Mouse (Mus musculus) stomach, embryonic 14.5 days (tissue): ENCODE measurements around the gene Pknox2. TPM values are rescaled to one million over a fixed set of nuclear protein-coding genes. Genes with fewer than 3 reads are reported as not detected.
A peak's percentile ranks its signal among the peaks of the same experiment; 100 is the strongest.

Source experiments
- ATAC-seq: fragments of 200-750 bp; cut with Nextera tagmentation; 2 replicates; pipeline ENCODE4 v1.8.0; 2017; ENCODE audit warnings: low read depth, moderate TSS enrichment; ENCODE audit not compliant: insufficient number of reproducible peaks, insufficient read depth, low FRiP score
- H3K27ac ChIP-seq: fragments of 300-500 bp; sonication (generic); 2 replicates; pipeline ENCODE4 v1.5.1; 2014; ENCODE audit warnings: mild to moderate bottlenecking, low read length, moderate library complexity, mixed read lengths
- H3K27me3 ChIP-seq: fragments of 300-500 bp; sonication (generic); 2 replicates; pipeline ENCODE4 v1.6.1; 2014; ENCODE audit warnings: low read length, control low read depth, mixed read lengths; ENCODE audit not compliant: control insufficient read depth, insufficient read depth
- H3K36me3 ChIP-seq: fragments of 300-500 bp; sonication (generic); 2 replicates; pipeline ENCODE4 v1.6.1; 2014; ENCODE audit warnings: mild to moderate bottlenecking, control low read depth, low read length, moderate library complexity, mixed read lengths; ENCODE audit not compliant: control insufficient read depth, insufficient read depth
- H3K4me1 ChIP-seq: fragments of 300-500 bp; sonication (generic); 2 replicates; pipeline ENCODE4 v1.6.1; 2014; ENCODE audit warnings: low read length, control low read depth, mixed read lengths; ENCODE audit not compliant: control insufficient read depth, insufficient read depth
- H3K4me2 ChIP-seq: fragments of 300-500 bp; sonication (generic); replicated peaks from 2 replicates; pipeline ENCODE4 v1.6.1; 2014; ENCODE audit warnings: low read depth, low read length, control low read depth
- H3K4me3 ChIP-seq: fragments of 300-500 bp; sonication (generic); 2 replicates; pipeline ENCODE4 v1.5.1; 2014; ENCODE audit warnings: low read depth, low read length, control low read depth
- H3K9ac ChIP-seq: fragments of 300-500 bp; sonication (generic); replicated peaks from 2 replicates; pipeline ENCODE4 v1.6.1; 2014; ENCODE audit warnings: low read depth, mild to moderate bottlenecking, control low read depth, low read length, moderate library complexity, mixed read lengths
- H3K9me3 ChIP-seq: fragments of 300-500 bp; sonication (generic); 2 replicates; pipeline ENCODE4 v1.6.1; 2016; ENCODE audit warnings: low read depth, low read length, control low read depth; ENCODE audit not compliant: control insufficient read depth
- WGBS: fragments of 180-500 bp; shearing (Covaris S2); extraction: QIAGEN DNeasy Blood & Tissue Kit; methylation state at CpG from one replicate; pipeline ENCODE4 v1.1.7; 2014; 5-methylcytosine and 5-hydroxymethylcytosine counted together
- polyA plus RNA-seq: library from polyadenylated mRNA; unstranded; fragments of >200 nt; fragmentation: Nextera tagmentation; extraction: Ambion mirVana; gene quantifications from 2 replicates; pipeline ENCODE4 v1.2.1, GENCODE M21; 2014

Pknox2 gene
- polyA plus RNA-seq, 1 experiment from 2014 or later: 7.5 TPM

- H3K4me1 ChIP-seq: no peaks in the 10 kb centered on the region
- no peaks in the 10 kb centered on the region for H3K27me3 ChIP-seq
- no peaks in the 10 kb centered on the region for H3K36me3 ChIP-seq
- no peak overlapping the region for H3K4me3 ChIP-seq
- no peak overlapping the region for H3K27ac ChIP-seq
- H3K9me3 ChIP-seq: no peaks in the 10 kb centered on the region
- no peak overlapping the region for H3K9ac ChIP-seq
- no peak for ATAC-seq
- no peak overlapping the region for H3K4me2 ChIP-seq
- WGBS: 78% methylated on average over 8 of the region's 8 CpGs
These were observed 80.3 kb downstream of the Pknox2 start for GRCm38 (mm10) chr9:37066732-37067472.

- ATAC-seq: no peak
- H3K27ac ChIP-seq: no peak overlapping the region
- H3K4me1 ChIP-seq: 0 out of 2 replicates have a peak, but pooled peaks cover 6% of the 10 kb centered on the region
- no peak overlapping the region for H3K9ac ChIP-seq
- H3K36me3 ChIP-seq: no peaks in the 10 kb centered on the region
- H3K4me2 ChIP-seq: no peak overlapping the region
- no peak overlapping the region for H3K4me3 ChIP-seq
- H3K27me3 ChIP-seq: no peaks in the 10 kb centered on the region
- no peaks in the 10 kb centered on the region for H3K9me3 ChIP-seq
- WGBS: 63% methylated on average over 2 of the region's 2 CpGs
These were observed 85.6 kb downstream of the Pknox2 start for GRCm38 (mm10) chr9:37061627-37062026.

- Histone ChIP-seq H3K27me3 (no peaks in the 10 kb centered on the region), H3K9ac (no peak overlapping the region), H3K4me1 (peaks cover 32% of the 10 kb centered on the region), H3K4me3 (no peak overlapping the region), H3K9me3 (no peaks in the 10 kb centered on the region), H3K36me3 (no peaks in the 10 kb centered on the region), H3K4me2 (peak overlapping the region; percentile 31), H3K27ac (peak overlapping the region; percentile 91)
- ATAC-seq: peak; percentile 46; the same call in 1 of the 2 replicates
- WGBS: 23% methylated on average over 5 of the region's 5 CpGs
These were observed 92.5 kb downstream of the Pknox2 start for GRCm38 (mm10) chr9:37054703-37055102.

GRCm38 (mm10) chr9:37053601-37054512 lies 93.3 kb downstream of the Pknox2 start:
- no peak overlapping the region for H3K4me3 ChIP-seq
- H3K27me3 ChIP-seq: no peaks in the 10 kb centered on the region
- 14% methylated on average over 21 of the region's 21 CpGs for WGBS
- peak; percentile 87 for ATAC-seq
- H3K36me3 ChIP-seq: no peaks in the 10 kb centered on the region
- H3K27ac ChIP-seq: peak overlapping the region; percentile 91
- H3K4me2 ChIP-seq: peak overlapping the region; percentile 31
- H3K9me3 ChIP-seq: no peaks in the 10 kb centered on the region
- H3K9ac ChIP-seq: no peak overlapping the region
- peaks cover 32% of the 10 kb centered on the region for H3K4me1 ChIP-seq

GRCm38 (mm10) chr9:37053041-37053440 lies 94.2 kb downstream of the Pknox2 start:
- no peak overlapping the region; the same call in 1 of the 2 replicates for H3K4me2 ChIP-seq
- H3K36me3 ChIP-seq: no peaks in the 10 kb centered on the region
- no peak for ATAC-seq

GRCm38 (mm10) chr9:37051669-37052068 lies 95.5 kb downstream of the Pknox2 start:
- peaks cover 28% of the 10 kb centered on the region for H3K4me1 ChIP-seq
- no peak for ATAC-seq
- H3K36me3 ChIP-seq: no peaks in the 10 kb centered on the region
- H3K27me3 ChIP-seq: no peaks in the 10 kb centered on the region
- H3K9ac ChIP-seq: no peak overlapping the region
- no peak overlapping the region for H3K4me3 ChIP-seq
- H3K4me2 ChIP-seq: no peak overlapping the region
- no peak overlapping the region for H3K27ac ChIP-seq
- WGBS: 87% methylated on average over 4 of the region's 4 CpGs
- H3K9me3 ChIP-seq: no peaks in the 10 kb centered on the region

More at GRCm38 (mm10) chr9:37053041-37053440, 94.2 kb downstream of the Pknox2 start:
- Histone ChIP-seq H3K27me3 (no peaks in the 10 kb centered on the region), H3K4me3 (no peak overlapping the region), H3K27ac (peak overlapping the region; percentile 91), H3K4me1 (peaks cover 28% of the 10 kb centered on the region), H3K9me3 (no peaks in the 10 kb centered on the region), H3K9ac (no peak overlapping the region)
- WGBS: 31% methylated on average over 6 of the region's 6 CpGs

- H3K36me3 ChIP-seq: no peaks in the 10 kb centered on the region
- peaks cover 3% of the 10 kb centered on the region for H3K4me1 ChIP-seq
- ATAC-seq: no peak
- H3K27ac ChIP-seq: no peak overlapping the region
- no peak overlapping the region for H3K4me2 ChIP-seq
- 60% methylated on average over 5 of the region's 5 CpGs for WGBS
- no peaks in the 10 kb centered on the region for H3K27me3 ChIP-seq
- H3K4me3 ChIP-seq: no peak overlapping the region
- H3K9me3 ChIP-seq: no peaks in the 10 kb centered on the region
- H3K9ac ChIP-seq: no peak overlapping the region
These were observed 99.7 kb downstream of the Pknox2 start for GRCm38 (mm10) chr9:37047490-37047889.

GRCm38 (mm10) chr9:37045875-37046274 lies 101.3 kb downstream of the Pknox2 start:
- no peak for ATAC-seq
- H3K4me1 ChIP-seq: no peaks in the 10 kb centered on the region
- H3K9me3 ChIP-seq: no peaks in the 10 kb centered on the region
- H3K36me3 ChIP-seq: no peaks in the 10 kb centered on the region
- H3K27ac ChIP-seq: no peak overlapping the region
- no peak overlapping the region for H3K4me2 ChIP-seq
- H3K4me3 ChIP-seq: no peak overlapping the region
- H3K27me3 ChIP-seq: no peaks in the 10 kb centered on the region
- no peak overlapping the region for H3K9ac ChIP-seq
- 95% methylated on average over 1 of the region's 1 CpGs for WGBS
